Mouse (Mus musculus): ENCODE measurements around the gene Lhfpl5. TPM values are rescaled to one million over a fixed set of nuclear protein-coding genes. Genes with fewer than 3 reads are reported as not detected.
A peak's percentile ranks its signal among the peaks of the same experiment; 100 is the strongest.

The Lhfpl5 gene
- polyA plus RNA-seq, 1 experiment: 0.04 TPM

- Histone ChIP-seq H3K4me3 (no peak overlapping the region), H3K27me3 (ENCODE audit: control insufficient read depth, insufficient read depth, insufficient read length) (no peaks in the 10 kb centered on the region), H3K36me3 (ENCODE audit: control insufficient read depth, insufficient read depth) (peaks cover 33% of the 10 kb centered on the region), H3K79me2 (ENCODE audit: control insufficient read depth, insufficient read depth) (no peaks in the 10 kb centered on the region), H3K4me2 (ENCODE audit: low read depth) (no peak overlapping the region), H3ac (ENCODE audit: control insufficient read depth, insufficient read length) (no peak overlapping the region)
- TF ChIP-seq POLR2A (IDR thresholded peaks at IDR 0.05; ENCODE audit: insufficient read length, low read depth) (no peak), TCF3 (IDR thresholded peaks at IDR 0.05; ENCODE audit: insufficient read length, low read depth) (no peak), MYOD1 (IDR thresholded peaks at IDR 0.05; ENCODE audit: control insufficient read depth in 1 of 3, insufficient read length in 2 of 3, low read depth in 2 of 3) (no peak), TCF12 (IDR thresholded peaks at IDR 0.05; ENCODE audit: insufficient read depth, poor library complexity, severe bottlenecking) (no peak), SRF (IDR thresholded peaks at IDR 0.05; ENCODE audit: control insufficient read depth, insufficient read length, low read depth) (no peak)
Measured at GRCm38 (mm10) chr17:28590596-28590995, 15.2 kb downstream of the Lhfpl5 start.

GRCm38 (mm10) chr17:28591476-28591875 is 16.0 kb downstream of the Lhfpl5 start:
- Histone ChIP-seq H3ac (ENCODE audit: control insufficient read depth, insufficient read length) (no peak overlapping the region), H3K4me3 (no peak overlapping the region), H3K36me3 (ENCODE audit: control insufficient read depth, insufficient read depth) (peaks cover 33% of the 10 kb centered on the region), H3K4me2 (ENCODE audit: low read depth) (no peak overlapping the region), H3K79me2 (ENCODE audit: control insufficient read depth, insufficient read depth) (no peaks in the 10 kb centered on the region), H3K27me3 (ENCODE audit: control insufficient read depth, insufficient read depth, insufficient read length) (no peaks in the 10 kb centered on the region)
- TF ChIP-seq SRF (IDR thresholded peaks at IDR 0.05; ENCODE audit: control insufficient read depth, insufficient read length, low read depth): no peak
- TF ChIP-seq TCF3 (IDR thresholded peaks at IDR 0.05; ENCODE audit: insufficient read length, low read depth): no peak

DNA sequence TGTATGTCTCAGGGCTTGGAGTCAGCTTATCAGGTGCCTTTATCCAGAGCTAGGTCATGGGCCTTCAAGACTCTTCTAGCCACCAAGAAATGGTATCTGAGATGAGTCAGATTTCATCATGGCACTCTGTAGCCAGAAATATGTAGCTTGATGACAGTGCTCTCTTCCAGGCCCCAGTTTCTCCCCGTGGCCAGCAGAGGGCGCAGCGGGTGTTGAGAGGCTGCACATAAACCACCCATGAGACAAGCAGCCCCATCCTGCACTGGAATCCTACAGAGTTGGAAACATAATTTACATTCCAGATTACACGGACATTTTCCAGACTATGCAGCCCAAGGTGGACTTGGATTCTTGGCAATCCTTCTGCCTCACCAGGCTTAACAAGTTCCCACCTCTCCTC is 17.6 kb downstream of the Lhfpl5 start:
- no peaks in the 10 kb centered on the region for H3K27me3 ChIP-seq (ENCODE audit: control insufficient read depth, insufficient read depth, insufficient read length)
- peaks cover 36% of the 10 kb centered on the region for H3K36me3 ChIP-seq (ENCODE audit: control insufficient read depth, insufficient read depth)
- TF ChIP-seq TCF3 (IDR thresholded peaks at IDR 0.05; ENCODE audit: insufficient read length, low read depth): no peak
- TF ChIP-seq MAX (IDR thresholded peaks at IDR 0.05; ENCODE audit: low read depth): no peak
- no peak for TF ChIP-seq REST (IDR thresholded peaks at IDR 0.05; ENCODE audit: insufficient read depth, insufficient read length)
- no peak for TF ChIP-seq CEBPB (IDR thresholded peaks at IDR 0.05; ENCODE audit: insufficient read depth, poor library complexity, severe bottlenecking)
- no peak for TF ChIP-seq MYOD1 (IDR thresholded peaks at IDR 0.05; ENCODE audit: control insufficient read depth in 1 of 3, insufficient read length in 2 of 3, low read depth in 2 of 3)
- no peak for TF ChIP-seq POLR2A (IDR thresholded peaks at IDR 0.05; ENCODE audit: insufficient read length, low read depth)
- no peak for TF ChIP-seq E2F4 (IDR thresholded peaks at IDR 0.05; ENCODE audit: insufficient read depth)
- TF ChIP-seq MYOG (IDR thresholded peaks at IDR 0.05; ENCODE audit: control insufficient read depth in 1 of 3, insufficient read depth in 1 of 3, insufficient read length in 2 of 3, low read depth in 2 of 3): no peak
- no peak for TF ChIP-seq POLR2AphosphoS2 (IDR thresholded peaks at IDR 0.05; ENCODE audit: insufficient read length, low read depth)
- TF ChIP-seq SRF (IDR thresholded peaks at IDR 0.05; ENCODE audit: control insufficient read depth, insufficient read length, low read depth): no peak
- TF ChIP-seq TCF12 (IDR thresholded peaks at IDR 0.05; ENCODE audit: insufficient read depth, poor library complexity, severe bottlenecking): no peak
- TF ChIP-seq USF1 (IDR thresholded peaks at IDR 0.05; ENCODE audit: low read depth): no peak

GRCm38 (mm10) chr17:28593965-28594364 is 18.5 kb downstream of the Lhfpl5 start:
- H3K4me2 ChIP-seq (ENCODE audit: low read depth): no peak overlapping the region
- H3K36me3 ChIP-seq (ENCODE audit: control insufficient read depth, insufficient read depth): peaks cover 30% of the 10 kb centered on the region
- peak in 1 of 3 experiments; percentile 61 for TF ChIP-seq MYOG (IDR thresholded peaks at IDR 0.05; ENCODE audit: control insufficient read depth in 1 of 3, insufficient read depth in 1 of 3, insufficient read length in 2 of 3, low read depth in 2 of 3)
- TF ChIP-seq POLR2AphosphoS2 (IDR thresholded peaks at IDR 0.05; ENCODE audit: insufficient read length, low read depth): no peak
- TF ChIP-seq REST (IDR thresholded peaks at IDR 0.05; ENCODE audit: insufficient read depth, insufficient read length): no peak
- TF ChIP-seq SRF (IDR thresholded peaks at IDR 0.05; ENCODE audit: control insufficient read depth, insufficient read length, low read depth): no peak
- TF ChIP-seq E2F4 (IDR thresholded peaks at IDR 0.05; ENCODE audit: insufficient read depth): no peak
- peak in 1 of 3 experiments; percentile 44 for TF ChIP-seq MYOD1 (IDR thresholded peaks at IDR 0.05; ENCODE audit: control insufficient read depth in 1 of 3, insufficient read length in 2 of 3, low read depth in 2 of 3)
- H3K4me3 ChIP-seq: no peak overlapping the region
- no peak overlapping the region for H3ac ChIP-seq (ENCODE audit: control insufficient read depth, insufficient read length)
- no peaks in the 10 kb centered on the region for H3K79me2 ChIP-seq (ENCODE audit: control insufficient read depth, insufficient read depth)
- H3K27me3 ChIP-seq (ENCODE audit: control insufficient read depth, insufficient read depth, insufficient read length): no peaks in the 10 kb centered on the region

More for the DNA sequence above, 17.6 kb downstream of the Lhfpl5 start:
- Histone ChIP-seq H3ac (ENCODE audit: control insufficient read depth, insufficient read length) (no peak overlapping the region), H3K4me2 (ENCODE audit: low read depth) (no peak overlapping the region), H3K79me2 (ENCODE audit: control insufficient read depth, insufficient read depth) (no peaks in the 10 kb centered on the region), H3K4me3 (no peak overlapping the region)

GRCm38 (mm10) chr17:28600780-28601179 is 25.3 kb downstream of the Lhfpl5 start:
- H3K36me3 ChIP-seq (ENCODE audit: control insufficient read depth, insufficient read depth): peaks cover 34% of the 10 kb centered on the region
- H3K79me2 ChIP-seq (ENCODE audit: control insufficient read depth, insufficient read depth): no peaks in the 10 kb centered on the region
- no peak for TF ChIP-seq SRF (IDR thresholded peaks at IDR 0.05; ENCODE audit: control insufficient read depth, insufficient read length, low read depth)
- TF ChIP-seq MAX (IDR thresholded peaks at IDR 0.05; ENCODE audit: low read depth): no peak
- TF ChIP-seq REST (IDR thresholded peaks at IDR 0.05; ENCODE audit: insufficient read depth, insufficient read length): no peak
- no peak for TF ChIP-seq POLR2A (IDR thresholded peaks at IDR 0.05; ENCODE audit: insufficient read length, low read depth)
- TF ChIP-seq CEBPB (IDR thresholded peaks at IDR 0.05; ENCODE audit: insufficient read depth, poor library complexity, severe bottlenecking): no peak
- TF ChIP-seq E2F4 (IDR thresholded peaks at IDR 0.05; ENCODE audit: insufficient read depth): no peak
- no peak for TF ChIP-seq USF1 (IDR thresholded peaks at IDR 0.05; ENCODE audit: low read depth)
- no peak for TF ChIP-seq POLR2AphosphoS2 (IDR thresholded peaks at IDR 0.05; ENCODE audit: insufficient read length, low read depth)
- no peak for TF ChIP-seq TCF12 (IDR thresholded peaks at IDR 0.05; ENCODE audit: insufficient read depth, poor library complexity, severe bottlenecking)
- TF ChIP-seq MYOD1 (IDR thresholded peaks at IDR 0.05; ENCODE audit: control insufficient read depth in 1 of 3, insufficient read length in 2 of 3, low read depth in 2 of 3): no peak
- TF ChIP-seq TCF3 (IDR thresholded peaks at IDR 0.05; ENCODE audit: insufficient read length, low read depth): no peak
- no peak overlapping the region for H3K4me3 ChIP-seq
- no peak overlapping the region for H3ac ChIP-seq (ENCODE audit: control insufficient read depth, insufficient read length)
- no peak overlapping the region for H3K4me2 ChIP-seq (ENCODE audit: low read depth)
- no peaks in the 10 kb centered on the region for H3K27me3 ChIP-seq (ENCODE audit: control insufficient read depth, insufficient read depth, insufficient read length)

Data from myocyte (in vitro differentiated cells).